Mouse (Mus musculus): ENCODE results near the gene Aldh4a1.

- TF ChIP-seq CTCF (IDR thresholded peaks at IDR 0.05; ENCODE audit: extremely low read depth, insufficient read depth, low read length) (no peak), POLR2A (IDR thresholded peaks at IDR 0.05; ENCODE audit: extremely low read depth, insufficient read depth, low read length) (no peak)
Measured at GRCm38 (mm10) chr4:139587773-139588172, 34.9 kb upstream of the Aldh4a1 start.
